Mouse (Mus musculus) right cerebral cortex, postnatal 25 days (tissue): ENCODE results near the gene Agpat3.

ENCODE experiments used
- DNase-seq: peaks from one replicate; pipeline ENCODE4 v3.0.0; 2022

The Agpat3 gene

DNA sequence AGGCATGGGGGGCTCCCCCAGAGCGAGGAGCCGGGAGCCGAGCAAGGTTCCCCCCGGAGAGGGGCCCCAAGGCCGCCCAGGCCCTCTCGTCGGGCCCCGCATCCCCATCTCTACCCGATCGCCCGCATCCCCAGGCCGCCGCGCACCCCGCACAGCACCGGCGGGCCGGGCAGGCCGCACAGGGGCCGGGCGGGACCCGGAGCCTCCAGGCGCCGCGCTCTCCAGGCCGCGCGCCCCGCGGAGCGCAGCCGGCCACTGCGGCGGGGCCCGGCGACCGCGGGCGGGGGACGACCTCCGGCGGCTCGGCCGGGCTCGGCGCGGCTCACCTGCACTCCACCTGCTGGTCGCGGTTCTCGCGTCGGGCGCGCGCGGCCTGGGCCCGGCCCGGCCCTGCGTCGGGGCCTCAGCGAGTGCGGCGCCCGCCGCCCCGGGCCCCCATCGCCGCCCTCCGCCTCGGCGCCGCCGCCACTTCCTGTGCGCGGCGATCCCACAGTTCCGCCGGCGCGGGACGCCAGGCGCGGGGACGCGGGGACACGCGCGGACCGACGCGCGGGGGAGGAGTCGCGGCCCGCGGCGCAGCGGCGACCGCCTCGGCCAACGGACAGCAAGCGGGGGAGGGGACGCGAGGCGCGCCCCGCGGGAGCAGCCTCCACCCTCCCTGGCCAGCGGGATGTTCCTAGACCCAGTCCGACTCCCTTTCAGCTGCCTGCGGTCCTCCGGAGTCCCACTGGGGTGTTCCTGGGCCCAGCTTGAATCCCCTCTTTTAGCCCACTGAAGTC is at the start of gene Agpat3:
Gene Agpat3 (minus strand): TSS at position 603 of the 779 bp plus-strand sequence.
- peak; percentile 81 for DNase-seq

DNA sequence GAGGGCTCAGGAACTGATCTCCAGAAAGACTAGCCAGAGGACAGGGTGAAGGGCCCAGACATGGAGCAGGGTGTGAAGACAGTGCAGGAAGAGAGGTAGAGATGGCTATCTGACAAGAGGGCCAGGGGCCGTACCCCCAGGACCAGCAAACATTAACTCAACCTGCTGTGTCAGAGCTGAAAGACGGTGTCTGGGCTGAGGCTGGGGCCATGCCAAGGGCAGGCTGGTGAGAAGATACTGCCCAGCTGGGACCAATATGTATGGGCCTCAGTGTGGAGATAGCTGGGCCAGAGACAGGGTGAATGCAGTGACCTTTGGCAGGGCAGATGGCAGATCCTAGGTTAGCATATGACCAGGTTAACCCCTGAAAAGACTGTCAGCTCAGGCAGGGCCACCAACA is 48.8 kb upstream of the Agpat3 start:
- no peak for DNase-seq

- no peak for DNase-seq
Measured at GRCm38 (mm10) chr10:78399090-78399657, 46.9 kb upstream of the Agpat3 start.

DNA sequence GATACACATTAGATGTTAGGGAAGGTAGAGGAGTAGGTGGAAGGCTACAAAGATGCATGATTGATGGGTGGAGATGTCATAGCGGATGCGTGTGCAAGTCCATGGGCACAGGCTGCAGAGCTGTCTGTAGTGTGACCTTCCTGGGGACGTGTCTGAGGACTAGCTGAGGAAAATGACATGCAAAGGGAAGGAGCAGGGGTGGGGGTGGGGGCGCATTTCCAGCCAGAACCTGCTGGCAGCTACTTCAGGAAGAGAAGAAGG is 44.3 kb upstream of the Agpat3 start:
- no peak for DNase-seq

- DNase-seq: peak; percentile 93
Measured at GRCm38 (mm10) chr10:78395819-78396624, 43.7 kb upstream of the Agpat3 start.

DNA sequence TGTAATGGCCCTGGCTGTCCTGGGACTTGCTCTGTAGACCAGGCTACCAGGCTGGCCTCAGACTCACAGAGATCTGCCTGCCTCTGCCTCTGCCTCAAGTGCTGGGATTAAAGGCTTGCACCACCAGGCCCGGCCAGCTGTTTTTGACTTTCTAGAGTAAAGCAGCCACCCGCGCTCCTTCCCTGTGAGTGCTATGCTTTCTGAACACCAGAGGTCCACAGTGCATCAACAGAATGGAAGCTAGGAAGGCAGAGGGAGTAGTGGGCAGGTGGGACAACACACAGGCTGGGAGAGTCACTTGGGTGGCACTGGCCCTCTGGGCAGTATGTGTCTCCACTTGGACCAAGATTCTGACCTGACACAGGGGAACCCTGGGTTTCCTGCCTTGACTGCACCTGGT is 43.1 kb upstream of the Agpat3 start:
- DNase-seq: no peak

DNA sequence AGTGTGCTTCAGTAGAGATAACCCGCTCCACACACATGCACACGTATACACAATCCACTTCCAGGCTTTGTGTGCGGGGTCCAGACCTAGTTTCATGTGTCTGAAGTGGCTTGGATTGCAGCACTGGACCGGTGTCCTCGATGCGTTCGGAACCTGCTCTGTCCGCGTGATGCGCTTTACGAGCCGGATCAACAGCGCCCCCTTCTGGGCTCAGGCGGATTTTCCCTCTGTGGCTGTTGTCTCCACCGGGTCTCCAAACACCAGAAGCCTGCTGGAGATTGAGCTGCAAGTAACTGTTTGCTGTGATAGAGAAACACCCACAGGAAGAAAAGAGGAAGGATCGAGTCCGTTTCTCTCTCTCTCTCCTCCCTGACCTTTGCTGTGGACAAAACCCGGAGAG is 39.8 kb upstream of the Agpat3 start:
- peak; percentile 78 for DNase-seq

- DNase-seq: no peak
Measured at GRCm38 (mm10) chr10:78390982-78391470, 38.7 kb upstream of the Agpat3 start.

DNA sequence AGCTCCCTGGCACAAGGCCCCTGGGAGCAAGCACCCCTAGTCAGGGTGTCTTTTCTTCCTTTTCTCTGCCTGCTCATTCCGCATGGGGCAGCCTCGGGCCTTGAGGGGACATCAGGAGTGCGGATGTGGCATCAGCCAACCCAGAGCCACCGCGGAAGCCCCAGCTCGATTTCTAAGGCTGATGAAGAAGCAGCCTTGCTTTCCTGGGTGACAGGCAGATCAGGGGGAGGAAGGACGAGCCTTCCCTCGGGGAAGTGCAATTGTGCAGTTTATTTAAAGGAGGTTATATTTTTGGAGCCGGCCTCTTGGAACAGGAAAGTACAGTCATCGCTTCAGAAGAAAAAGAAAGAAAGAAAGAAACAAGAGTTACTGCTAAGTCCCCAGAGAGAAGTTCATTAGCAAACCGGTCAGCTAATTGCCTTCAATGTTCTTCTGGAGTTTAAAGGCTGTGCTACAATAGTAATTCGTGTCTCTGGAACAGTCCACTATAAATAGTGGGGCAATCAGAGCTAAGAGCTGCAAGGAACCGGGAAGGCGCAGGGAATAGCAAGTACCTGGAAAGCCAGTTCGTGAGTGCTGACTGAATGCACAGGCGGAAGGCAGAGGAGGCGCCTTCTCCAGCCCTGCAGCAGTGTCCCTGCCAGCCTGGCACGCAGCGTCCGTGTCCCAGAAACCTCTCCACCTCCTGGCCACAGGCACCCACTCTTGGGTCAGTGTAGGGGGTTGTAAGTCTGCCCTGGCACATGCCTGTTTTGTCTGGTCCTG is 36.1 kb upstream of the Agpat3 start:
- peak; percentile 66 for DNase-seq

GRCm38 (mm10) chr10:78385520-78385919 is 33.2 kb upstream of the Agpat3 start:
- DNase-seq: no peak

- DNase-seq: no peak
Measured at GRCm38 (mm10) chr10:78383567-78383966, 31.3 kb upstream of the Agpat3 start.

- DNase-seq: no peak
Measured at GRCm38 (mm10) chr10:78378516-78378915, 26.2 kb upstream of the Agpat3 start.

DNA sequence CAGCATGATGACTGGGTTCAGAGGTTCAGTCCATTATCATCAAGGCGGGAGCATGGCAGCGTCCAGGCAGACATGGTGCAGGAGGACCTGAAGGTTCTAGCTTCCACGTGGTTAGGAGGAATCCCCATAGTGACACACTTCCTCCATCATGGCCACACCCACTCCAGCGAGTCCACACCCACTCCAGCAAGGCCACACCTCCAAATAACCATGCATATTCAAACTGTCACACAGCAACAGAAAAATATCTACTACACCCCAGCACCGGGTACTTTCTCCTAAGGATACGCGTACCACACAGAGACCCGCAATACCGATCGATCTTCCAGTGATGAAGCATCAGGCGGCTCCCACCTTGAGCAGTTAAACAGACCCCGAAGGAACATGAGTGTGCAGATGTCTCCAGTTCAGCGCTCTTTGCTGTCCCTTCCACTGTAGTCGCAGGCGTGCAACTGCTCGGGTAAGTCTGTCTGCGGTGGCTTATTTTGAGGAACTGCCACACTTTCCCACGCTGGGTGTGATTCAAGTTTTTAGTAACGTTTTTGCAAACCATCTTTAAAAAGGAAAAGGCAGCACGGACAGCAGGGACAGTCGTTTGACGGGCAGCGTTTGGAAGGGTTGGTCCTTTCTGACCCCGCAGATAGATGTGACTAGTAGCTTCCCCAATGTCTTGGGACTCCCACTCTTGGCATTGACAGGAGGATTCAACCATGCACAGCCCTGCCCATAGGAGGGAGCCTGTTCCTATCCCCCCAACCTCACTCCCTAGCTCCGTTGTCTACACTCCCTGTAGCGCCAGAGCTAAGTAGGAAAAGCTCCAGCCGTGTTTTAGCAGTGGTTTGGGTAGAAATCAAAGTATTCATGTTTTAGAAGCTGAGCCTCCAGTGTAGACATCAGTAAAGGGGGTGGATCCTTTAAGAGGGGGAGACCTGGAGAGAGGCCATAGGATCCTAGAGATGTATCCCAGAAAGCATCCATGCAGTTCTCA is 20.7 kb upstream of the Agpat3 start:
- peak; percentile 44 for DNase-seq

DNA sequence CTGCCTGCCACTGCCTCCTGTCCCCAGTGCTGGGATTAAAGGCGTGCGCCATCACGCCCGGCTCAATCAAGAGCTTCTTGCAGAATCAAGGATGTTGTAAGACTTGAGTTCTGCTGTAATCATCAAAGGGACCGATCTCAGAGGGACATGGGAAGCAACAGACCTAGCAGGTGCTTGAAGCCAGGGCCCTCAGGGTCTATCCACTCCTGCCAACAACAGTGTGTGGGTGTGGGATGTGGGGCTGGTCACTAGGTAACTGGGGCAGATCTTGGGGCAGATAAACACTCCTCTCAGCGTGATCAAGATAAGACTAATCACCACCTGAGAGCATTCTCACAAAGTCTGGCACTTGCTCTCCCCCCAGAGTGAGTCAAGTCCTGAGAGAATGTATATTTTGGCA is 19.5 kb upstream of the Agpat3 start:
- no peak for DNase-seq

GRCm38 (mm10) chr10:78367586-78367985 is 15.3 kb upstream of the Agpat3 start:
- no peak for DNase-seq

- DNase-seq: no peak
Measured at GRCm38 (mm10) chr10:78366851-78367312, 14.6 kb upstream of the Agpat3 start.

DNA sequence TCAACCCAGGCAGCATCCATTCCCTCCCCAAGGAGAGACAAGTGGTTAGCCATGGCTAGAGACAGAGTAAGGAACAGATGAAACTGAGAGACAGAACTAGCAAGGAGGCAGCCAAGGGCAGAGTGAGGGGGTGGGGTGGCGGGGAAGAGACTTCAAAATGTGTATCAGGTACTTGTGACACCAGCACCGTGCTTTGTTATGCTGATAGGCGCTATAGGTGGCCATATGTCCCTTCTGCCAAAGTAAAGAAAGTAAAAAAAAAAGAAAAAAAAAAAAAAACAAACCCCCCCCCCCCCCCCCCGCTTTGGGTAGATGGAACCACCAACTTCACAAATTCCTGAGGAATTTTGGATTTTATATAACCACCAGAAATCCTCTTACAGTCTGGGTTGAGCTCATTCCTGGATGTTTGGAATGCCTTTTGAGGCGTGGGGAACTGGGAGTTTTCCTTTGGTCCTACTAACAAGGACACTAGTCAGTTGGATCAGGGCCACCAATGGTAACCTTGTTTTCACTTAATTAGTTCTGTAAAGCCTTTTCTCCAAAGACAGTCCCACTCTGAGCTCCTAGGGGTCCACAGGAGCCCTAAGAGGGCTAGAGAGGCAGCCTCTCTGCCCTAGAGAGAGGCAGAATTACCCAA is 14.0 kb upstream of the Agpat3 start:
- DNase-seq: no peak

- DNase-seq: no peak
Measured at GRCm38 (mm10) chr10:78365555-78365954, 13.3 kb upstream of the Agpat3 start.

DNA sequence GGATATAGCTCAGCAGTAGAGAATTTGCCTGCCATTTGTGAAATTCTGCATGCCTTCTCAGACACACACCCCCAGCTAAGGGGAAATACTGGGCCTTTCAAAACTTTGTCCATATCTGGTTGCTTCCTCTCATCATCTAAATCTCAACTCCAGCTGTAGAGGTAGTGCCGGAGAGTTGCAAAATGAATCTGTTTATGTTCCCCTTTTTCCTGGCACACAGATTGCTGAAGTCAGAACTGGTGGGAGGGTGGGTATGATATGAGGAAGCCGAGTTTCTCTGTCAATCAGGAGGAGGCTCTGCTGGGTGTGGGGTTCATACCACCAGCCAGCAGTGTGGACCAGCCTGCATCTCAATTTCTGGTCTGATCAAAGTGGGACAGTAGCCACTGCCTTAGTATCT is 11.8 kb upstream of the Agpat3 start:
- DNase-seq: no peak

DNA sequence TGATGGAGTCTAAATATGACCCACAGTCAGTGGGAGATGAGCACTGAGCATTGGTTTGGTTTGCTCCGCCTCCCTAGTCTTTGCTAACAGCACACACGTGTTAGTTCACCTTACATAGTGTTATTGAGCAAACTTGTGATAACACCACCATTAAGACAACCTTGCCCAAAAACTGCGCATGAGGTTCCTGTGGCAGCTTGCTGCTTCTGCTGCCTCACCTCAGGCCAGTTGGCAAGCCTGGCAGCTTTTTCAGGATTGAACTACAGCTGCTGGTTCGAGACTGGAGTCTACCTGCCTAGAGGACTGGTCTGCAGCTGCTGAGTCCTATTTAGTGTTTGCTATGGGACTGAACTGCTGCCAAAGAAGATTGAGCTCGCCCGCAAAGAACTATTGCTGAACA is 11.1 kb upstream of the Agpat3 start:
- no peak for DNase-seq

DNA sequence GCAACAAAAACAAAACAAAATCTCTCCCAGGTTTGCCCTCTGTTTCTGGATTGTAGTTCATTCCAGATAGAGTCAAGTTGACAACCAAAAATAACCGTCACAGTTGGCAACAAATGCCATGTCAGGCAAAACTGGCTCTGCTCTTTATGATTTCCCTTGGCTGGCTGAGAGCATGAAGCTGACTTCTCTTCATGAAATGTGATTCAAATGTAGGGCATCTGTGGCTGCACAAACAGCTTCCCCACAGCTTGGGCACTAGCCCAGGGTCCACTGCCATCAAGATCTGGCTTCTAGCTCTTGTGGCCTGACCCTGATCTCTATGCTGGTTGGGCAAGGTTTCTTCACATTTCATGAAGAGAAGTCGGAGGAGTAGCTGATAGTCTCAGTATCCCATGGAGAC is 9.7 kb upstream of the Agpat3 start:
- DNase-seq: no peak
